Mouse (Mus musculus): ENCODE measurements around the gene 2310009B15Rik. TPM values are rescaled to one million over a fixed set of nuclear protein-coding genes. Genes with fewer than 3 reads are reported as not detected.

The 2310009B15Rik gene
- polyA plus RNA-seq, 1 experiment from 2014 or later: 52.8 TPM

GRCm38 (mm10) chr1:138849531-138850160 lies 7.0 kb downstream of the 2310009B15Rik start:
- WGBS: 27% methylated on average over 8 of the region's 8 CpGs
- no peak for DNase-seq (ENCODE audit: low spot score)
- TF ChIP-seq EP300 (optimal IDR thresholded peaks at IDR 0.05): no peak
- TF ChIP-seq CTCF (IDR thresholded peaks at IDR 0.05; ENCODE audit: low read depth): no peak
- H3K36me3 ChIP-seq (ENCODE audit: control insufficient read depth, insufficient read depth, low read length): no peaks in the 10 kb centered on the region
- H3K4me2 ChIP-seq (replicated peaks; ENCODE audit: low read depth): no peak overlapping the region
- no peaks in the 10 kb centered on the region for H3K9me3 ChIP-seq (ENCODE audit: control insufficient read depth, low read length)
- H3K4me3 ChIP-seq (ENCODE audit: low read depth, low read length): no peak overlapping the region
- no peak overlapping the region for H3K9ac ChIP-seq (ENCODE audit: low read length)
- no peak overlapping the region for H3K27ac ChIP-seq (replicated peaks)
- H3K27me3 ChIP-seq (ENCODE audit: control insufficient read depth, insufficient read depth, low read length): peaks cover 7% of the 10 kb centered on the region; the same call in 1 of the 2 replicates
- no peak for ATAC-seq (ENCODE audit: low FRiP score, low TSS enrichment)
- 0 out of 2 replicates have a peak, but pooled peaks cover 4% of the 10 kb centered on the region for H3K4me1 ChIP-seq (replicated peaks; ENCODE audit: control insufficient read depth, insufficient read depth)

GRCm38 (mm10) chr1:138848511-138849109 lies 8.0 kb downstream of the 2310009B15Rik start, which contains the start of gene Lhx9:
TSS of gene Lhx9 (minus strand) at chr1:138848577.
- H3K36me3 ChIP-seq (ENCODE audit: control insufficient read depth, insufficient read depth, low read length): no peaks in the 10 kb centered on the region
- H3K4me2 ChIP-seq (replicated peaks; ENCODE audit: low read depth): peak within 1 kb of the TSS; percentile 53
- no peaks in the 10 kb centered on the region for H3K9me3 ChIP-seq (ENCODE audit: control insufficient read depth, low read length)
- DNase-seq (ENCODE audit: low spot score) (peak; percentile 61), ATAC-seq (ENCODE audit: low FRiP score, low TSS enrichment) (peak; percentile 64)
- H3K27ac ChIP-seq (replicated peaks): no peak within 1 kb of the TSS
- peak within 1 kb of the TSS; percentile 27; the same call in 1 of the 2 replicates for H3K9ac ChIP-seq (ENCODE audit: low read length)
- WGBS: under 1% methylated on average over 33 of the region's 33 CpGs
- 0 out of 2 replicates have a peak, but pooled peaks cover 4% of the 10 kb centered on the region for H3K4me1 ChIP-seq (replicated peaks; ENCODE audit: control insufficient read depth, insufficient read depth)
- TF ChIP-seq EP300 (optimal IDR thresholded peaks at IDR 0.05): no peak
- no peak for TF ChIP-seq CTCF (IDR thresholded peaks at IDR 0.05; ENCODE audit: low read depth)
- peaks cover 12% of the 10 kb centered on the region; the same call in 1 of the 2 replicates for H3K27me3 ChIP-seq (ENCODE audit: control insufficient read depth, insufficient read depth, low read length)
- H3K4me3 ChIP-seq (ENCODE audit: low read depth, low read length): peak within 1 kb of the TSS; percentile 32

GRCm38 (mm10) chr1:138848026-138848425 lies 8.6 kb downstream of the 2310009B15Rik start:
- Histone ChIP-seq H3K4me3 (ENCODE audit: low read depth, low read length) (peak overlapping the region; percentile 32), H3K4me1 (replicated peaks; ENCODE audit: control insufficient read depth, insufficient read depth) (0 out of 2 replicates have a peak, but pooled peaks cover 4% of the 10 kb centered on the region), H3K27ac (replicated peaks) (no peak overlapping the region), H3K27me3 (ENCODE audit: control insufficient read depth, insufficient read depth, low read length) (peaks cover 12% of the 10 kb centered on the region; the same call in 1 of the 2 replicates), H3K4me2 (replicated peaks; ENCODE audit: low read depth) (peak overlapping the region; percentile 53), H3K9me3 (ENCODE audit: control insufficient read depth, low read length) (no peaks in the 10 kb centered on the region), H3K36me3 (ENCODE audit: control insufficient read depth, insufficient read depth, low read length) (no peaks in the 10 kb centered on the region), H3K9ac (ENCODE audit: low read length) (no peak overlapping the region)
- no peak for DNase-seq (ENCODE audit: low spot score)
- under 1% methylated on average over 15 of the region's 16 CpGs for WGBS
- ATAC-seq (ENCODE audit: low FRiP score, low TSS enrichment): peak; percentile 28
- TF ChIP-seq EP300 (optimal IDR thresholded peaks at IDR 0.05) (no peak), CTCF (IDR thresholded peaks at IDR 0.05; ENCODE audit: low read depth) (no peak)

GRCm38 (mm10) chr1:138847146-138847545 lies 9.5 kb downstream of the 2310009B15Rik start:
- peaks cover 12% of the 10 kb centered on the region; the same call in 1 of the 2 replicates for H3K27me3 ChIP-seq (ENCODE audit: control insufficient read depth, insufficient read depth, low read length)
- H3K4me1 ChIP-seq (replicated peaks; ENCODE audit: control insufficient read depth, insufficient read depth): 0 out of 2 replicates have a peak, but pooled peaks cover 4% of the 10 kb centered on the region
- under 1% methylated on average over 20 of the region's 21 CpGs for WGBS
- H3K4me2 ChIP-seq (replicated peaks; ENCODE audit: low read depth): 0 out of 2 replicates have a peak overlapping the region, but pooled peaks have one; percentile 20
- H3K36me3 ChIP-seq (ENCODE audit: control insufficient read depth, insufficient read depth, low read length): no peaks in the 10 kb centered on the region
- DNase-seq (ENCODE audit: low spot score) (peak; percentile 14), ATAC-seq (ENCODE audit: low FRiP score, low TSS enrichment) (no peak)
- TF ChIP-seq EP300 (optimal IDR thresholded peaks at IDR 0.05) (no peak), CTCF (IDR thresholded peaks at IDR 0.05; ENCODE audit: low read depth) (no peak)
- H3K9me3 ChIP-seq (ENCODE audit: control insufficient read depth, low read length): no peaks in the 10 kb centered on the region
- H3K4me3 ChIP-seq (ENCODE audit: low read depth, low read length): peak overlapping the region; percentile 21; the same call in 1 of the 2 replicates
- H3K9ac ChIP-seq (ENCODE audit: low read length): no peak overlapping the region
- no peak overlapping the region for H3K27ac ChIP-seq (replicated peaks)

GRCm38 (mm10) chr1:138846581-138846980 lies 10.1 kb downstream of the 2310009B15Rik start:
- H3K4me2 ChIP-seq (replicated peaks; ENCODE audit: low read depth): no peak overlapping the region
- 0 out of 2 replicates have a peak, but pooled peaks cover 4% of the 10 kb centered on the region for H3K4me1 ChIP-seq (replicated peaks; ENCODE audit: control insufficient read depth, insufficient read depth)
- no peak for DNase-seq (ENCODE audit: low spot score)
- WGBS: 15% methylated on average over 9 of the region's 9 CpGs
- no peak overlapping the region for H3K4me3 ChIP-seq (ENCODE audit: low read depth, low read length)
- H3K27me3 ChIP-seq (ENCODE audit: control insufficient read depth, insufficient read depth, low read length): peaks cover 12% of the 10 kb centered on the region; the same call in 1 of the 2 replicates
- no peak overlapping the region for H3K9ac ChIP-seq (ENCODE audit: low read length)
- H3K36me3 ChIP-seq (ENCODE audit: control insufficient read depth, insufficient read depth, low read length): no peaks in the 10 kb centered on the region
- no peak overlapping the region for H3K27ac ChIP-seq (replicated peaks)
- ATAC-seq (ENCODE audit: low FRiP score, low TSS enrichment): no peak
- TF ChIP-seq CTCF (IDR thresholded peaks at IDR 0.05; ENCODE audit: low read depth) (no peak), EP300 (optimal IDR thresholded peaks at IDR 0.05) (no peak)
- no peaks in the 10 kb centered on the region for H3K9me3 ChIP-seq (ENCODE audit: control insufficient read depth, low read length)
